Mouse (Mus musculus): ENCODE measurements around the gene Gm2974.
"Not testable (repeated sequence)": the region's sequence is repeated elsewhere in the genome, so short reads cannot be mapped to it uniquely, and the experiment has no call there.

Gm2974 gene

GRCm38 (mm10) chr14:4182491-4183210 lies at the start of gene Gm2974:
Gm2974 (plus strand) TSS chr14:4182576.
- not testable (repeated sequence) for DNase-seq (ENCODE audit: low spot score)

- DNase-seq (ENCODE audit: low spot score) = not testable (repeated sequence)
Measured at GRCm38 (mm10) chr14:4141646-4142045, 40.7 kb upstream of the Gm2974 start.

GRCm38 (mm10) chr14:4164730-4165129 lies 17.6 kb upstream of the Gm2974 start, which contains the start of gene Gm3127:
Gm3127 (plus strand) TSS chr14:4165030.
- not testable (repeated sequence) for DNase-seq (ENCODE audit: low spot score)

DNA sequence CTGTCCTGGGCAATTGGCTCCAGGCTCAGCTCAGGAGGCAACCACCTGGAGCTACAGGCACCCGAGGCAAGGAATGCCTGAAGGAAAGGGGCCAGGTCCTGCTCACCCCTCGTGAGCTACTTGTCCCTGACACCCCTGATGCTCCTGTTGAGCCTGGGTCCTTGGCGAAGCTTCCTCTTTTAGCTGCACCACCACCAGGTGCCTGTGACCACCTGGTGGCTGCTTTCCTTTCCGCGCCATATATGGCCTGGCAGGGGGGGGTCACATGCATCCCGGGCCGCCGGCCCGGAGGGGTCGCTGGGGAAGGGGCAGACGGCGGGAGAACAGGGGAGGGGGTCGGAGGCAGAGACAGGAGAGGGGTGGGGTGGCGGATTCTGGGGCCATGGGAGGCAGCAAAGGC lies 346 bp upstream of the Gm2974 start:
- DNase-seq (ENCODE audit: low spot score) = not testable (repeated sequence)

- DNase-seq (ENCODE audit: low spot score) = not testable (repeated sequence)
Measured at GRCm38 (mm10) chr14:4183375-4183774, 999 bp downstream of the Gm2974 start.

DNA sequence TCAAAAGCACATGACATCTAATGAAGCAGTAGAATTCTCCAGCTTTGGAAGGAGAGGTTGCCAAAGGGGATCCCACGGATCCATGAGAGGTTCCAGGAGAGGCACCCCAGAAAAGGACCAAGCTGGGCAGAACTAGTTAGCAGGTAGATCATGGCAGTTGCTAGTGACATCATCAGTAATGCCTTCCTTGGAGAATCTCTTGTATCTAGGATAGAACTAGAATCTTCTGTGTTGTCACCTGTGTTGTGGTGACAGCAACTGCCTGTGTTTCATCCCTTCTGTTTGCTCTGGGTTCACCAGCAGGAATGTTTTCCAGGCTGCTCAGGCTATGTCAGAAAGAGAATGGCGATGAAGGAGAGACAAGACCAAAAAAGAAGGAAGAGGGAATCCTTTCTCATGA lies 67.0 kb downstream of the Gm2974 start, which contains the start of gene Gm3138:
Gene Gm3138, plus strand, starts transcription at position 301 of the 400 bp plus-strand sequence.
- DNase-seq (ENCODE audit: low spot score) = not testable (repeated sequence)

Data from lung, postnatal 25 days (tissue).